Mouse (Mus musculus) liver, embryonic 14.5 days (tissue): ENCODE results near the gene Zfp52.

Experiments used
- CTCF ChIP-seq: IDR thresholded peaks from 2 replicates; pipeline ENCODE4 v1.5.1; 2016; ENCODE audit warnings: antibody characterized with exemption, low read depth, control low read depth
- EP300 ChIP-seq: IDR thresholded peaks from 2 replicates; pipeline ENCODE4 v1.6.1; 2016; ENCODE audit warnings: antibody characterized with exemption, low read depth

DNA sequence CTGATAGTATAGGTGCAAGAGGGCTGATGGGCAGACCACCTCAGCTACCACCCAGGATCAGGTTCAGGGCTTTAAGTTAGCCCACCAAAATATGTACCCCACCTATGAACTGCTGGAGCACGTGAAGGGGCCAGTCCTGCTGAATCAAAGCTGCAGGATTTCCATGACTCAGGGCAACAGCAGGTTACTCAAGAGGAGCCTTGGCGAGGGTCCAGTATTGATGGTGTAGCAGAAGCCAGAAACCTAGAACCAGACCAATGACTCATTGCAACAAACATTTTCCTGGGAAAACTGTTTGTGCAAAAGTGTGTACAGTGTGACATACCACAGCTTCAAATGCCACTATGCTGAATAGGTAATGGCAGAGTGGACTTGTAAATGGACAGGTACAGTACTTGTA, 22.5 kb downstream of the Zfp52 start:
- TF ChIP-seq EP300 (no peak), CTCF (no peak)
